Mouse (Mus musculus): ENCODE measurements around the gene 2210017I01Rik.

2210017I01Rik gene

DNA sequence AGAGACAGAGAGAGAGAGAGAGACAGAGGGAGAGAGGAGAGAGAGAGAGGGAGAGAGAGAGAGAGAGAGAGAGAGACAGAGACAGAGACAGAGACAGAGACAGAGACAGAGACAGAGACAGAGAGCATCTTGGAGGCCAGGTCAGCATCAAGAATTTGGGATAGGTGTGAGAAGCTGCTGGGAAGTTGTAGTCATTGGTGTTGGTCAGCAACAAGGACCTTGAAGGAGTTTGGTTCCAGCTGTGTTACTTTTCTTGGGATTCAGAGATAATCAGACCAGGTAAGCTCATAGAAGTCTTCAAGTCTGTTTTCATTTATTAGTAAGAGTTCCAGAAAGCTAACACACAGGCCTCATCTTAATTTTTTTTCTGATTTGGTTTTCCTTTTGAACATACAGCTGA lies at the start of gene 2210017I01Rik:
TSS of gene 2210017I01Rik (minus strand) at position 101 of the 400 bp plus-strand sequence.
- DNase-seq: no peak

GRCm38 (mm10) chr3:92656826-92657225 lies 49.5 kb upstream of the 2210017I01Rik start, which contains the start of gene Lce1b:
Lce1b (minus strand) TSS chr3:92656926.
- DNase-seq: no peak

- DNase-seq: no peak
Observed at GRCm38 (mm10) chr3:92648207-92648606, 40.9 kb upstream of the 2210017I01Rik start, which contains the start of gene Lce1a1. Lce1a1 (minus strand) TSS chr3:92648307.

DNA sequence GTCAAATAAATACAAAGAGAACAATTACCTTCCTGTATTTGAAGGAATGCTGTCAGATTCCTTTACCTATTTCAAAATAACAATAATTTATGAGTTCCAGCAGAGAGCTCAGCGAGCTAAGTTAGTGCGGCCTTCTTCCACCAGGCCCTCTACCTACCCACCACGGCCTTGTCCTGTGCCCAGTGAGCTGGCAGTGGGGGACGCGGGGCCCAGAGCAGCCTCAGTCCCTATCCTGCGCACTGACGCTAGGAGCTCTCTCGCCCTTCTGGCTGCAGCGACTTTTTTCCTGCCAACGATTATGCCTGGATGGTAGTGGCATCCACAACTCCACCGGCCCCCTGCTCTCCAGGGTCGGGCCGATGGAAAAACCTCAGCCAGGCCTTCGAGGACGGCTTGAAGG lies 32.6 kb upstream of the 2210017I01Rik start:
- DNase-seq: no peak

- no peak for DNase-seq
Observed at GRCm38 (mm10) chr3:92638653-92638991, 31.3 kb upstream of the 2210017I01Rik start.

GRCm38 (mm10) chr3:92637745-92638652 lies 30.7 kb upstream of the 2210017I01Rik start:
- DNase-seq: no peak

GRCm38 (mm10) chr3:92621560-92621959 lies 14.3 kb upstream of the 2210017I01Rik start, which contains the start of gene Lce6a:
Lce6a (minus strand) TSS chr3:92621660.
- DNase-seq: no peak

- no peak for DNase-seq
Observed at GRCm38 (mm10) chr3:92609804-92610203, 2.5 kb upstream of the 2210017I01Rik start.

DNA sequence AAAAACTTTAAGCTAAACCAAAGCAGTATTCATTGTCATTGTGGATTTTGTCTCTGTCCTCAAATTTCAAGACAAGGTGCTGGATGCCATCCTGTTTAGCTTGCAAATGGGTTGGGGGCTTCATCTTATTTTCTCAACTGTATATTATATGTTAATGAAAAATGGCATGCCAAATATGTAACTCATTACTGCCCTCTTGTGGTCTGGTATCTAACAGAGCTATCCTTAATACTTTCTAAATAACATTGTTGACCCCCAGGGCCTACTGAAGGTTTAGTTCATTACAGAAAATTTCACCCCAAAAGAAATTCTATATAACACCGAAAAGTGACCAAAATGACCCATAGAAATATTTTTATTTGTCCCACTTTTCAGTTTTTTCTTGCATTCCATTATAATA lies 5.1 kb downstream of the 2210017I01Rik start:
- no peak for DNase-seq

GRCm38 (mm10) chr3:92600456-92600855 lies 6.8 kb downstream of the 2210017I01Rik start:
- DNase-seq: no peak

DNA sequence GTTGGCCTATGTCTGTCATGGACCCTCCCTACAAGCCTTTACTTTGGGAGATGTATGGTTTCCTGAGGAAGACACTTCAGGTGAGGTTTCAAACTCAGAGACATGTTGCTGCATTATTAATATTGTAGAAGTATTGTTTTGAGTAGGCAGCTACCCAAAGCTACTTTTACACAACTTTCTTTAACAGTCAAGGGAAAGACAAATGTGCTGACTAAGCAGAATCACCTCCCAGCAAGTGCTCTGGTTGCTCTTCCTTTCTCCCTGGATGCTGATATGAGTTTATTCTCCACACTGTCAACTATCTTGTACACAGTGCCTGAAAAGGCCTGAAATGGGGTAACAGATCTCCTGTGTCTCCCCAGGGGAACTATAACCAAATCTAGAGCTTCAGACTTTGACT lies 7.3 kb downstream of the 2210017I01Rik start:
- DNase-seq: no peak

- DNase-seq: no peak
Observed at GRCm38 (mm10) chr3:92598429-92598828, 8.9 kb downstream of the 2210017I01Rik start.

DNA sequence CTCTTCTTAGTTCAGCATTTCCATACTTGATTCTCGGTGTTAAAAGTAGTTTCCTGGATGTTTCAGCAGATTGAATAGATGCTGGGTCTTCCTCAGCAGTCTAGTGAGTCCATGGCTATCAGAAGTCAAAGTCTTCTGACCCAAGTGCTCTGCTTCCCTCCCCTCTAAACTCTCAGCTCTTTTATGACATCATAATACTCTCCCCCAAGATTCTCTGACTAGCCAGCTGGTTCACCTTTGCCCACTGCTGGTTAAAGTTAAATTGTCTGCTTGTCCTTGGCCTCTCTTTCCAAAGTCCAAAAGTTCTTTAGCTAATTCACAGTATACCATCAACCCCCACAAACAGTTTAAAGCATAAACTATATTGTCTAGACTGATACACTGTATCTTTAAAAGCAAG lies 18.4 kb downstream of the 2210017I01Rik start, which contains the start of gene Smcp:
TSS of gene Smcp (minus strand) at position 140 of the 400 bp plus-strand sequence.
- no peak for DNase-seq

DNA sequence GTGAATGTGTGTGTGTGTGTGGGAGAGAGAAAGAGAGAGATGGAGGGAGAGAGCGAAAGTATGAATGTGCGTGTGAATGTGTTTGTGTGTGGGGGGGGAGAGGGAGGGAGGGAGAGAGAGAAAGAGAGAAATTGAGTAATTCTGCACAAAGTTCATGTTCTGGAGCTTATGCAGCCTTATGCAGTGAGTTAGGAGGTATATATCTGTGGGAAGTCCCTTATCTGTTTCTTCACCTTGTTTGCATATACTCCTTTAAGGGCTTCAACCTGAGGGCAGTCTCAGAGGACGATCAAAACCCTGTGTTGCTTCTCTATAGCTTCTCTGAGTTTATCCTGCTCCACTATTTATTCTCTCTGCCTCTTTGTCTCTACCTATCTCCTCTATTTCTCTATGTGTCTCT lies 20.1 kb downstream of the 2210017I01Rik start:
- DNase-seq: no peak

DNA sequence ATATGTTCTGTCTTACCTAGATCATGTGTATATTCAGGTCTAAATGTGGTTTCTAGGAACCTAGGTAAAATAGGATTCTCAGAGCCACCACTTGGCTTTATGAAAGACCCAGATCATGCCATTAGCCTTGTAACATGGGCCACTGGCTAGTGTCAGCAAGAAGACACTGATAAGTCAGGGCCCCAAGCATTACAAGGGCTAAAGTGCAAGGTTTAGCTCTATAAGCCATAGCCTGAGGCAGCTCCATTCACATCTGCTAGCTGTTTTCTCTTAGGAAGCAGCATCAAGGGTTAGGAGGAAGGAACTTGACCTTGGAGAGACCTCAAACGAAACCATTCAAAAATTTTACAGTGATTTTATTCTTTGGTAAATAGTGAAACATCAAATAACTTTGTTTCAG lies 22.2 kb downstream of the 2210017I01Rik start:
- no peak for DNase-seq

- no peak for DNase-seq
Observed at GRCm38 (mm10) chr3:92583164-92583826, 24.0 kb downstream of the 2210017I01Rik start.

DNA sequence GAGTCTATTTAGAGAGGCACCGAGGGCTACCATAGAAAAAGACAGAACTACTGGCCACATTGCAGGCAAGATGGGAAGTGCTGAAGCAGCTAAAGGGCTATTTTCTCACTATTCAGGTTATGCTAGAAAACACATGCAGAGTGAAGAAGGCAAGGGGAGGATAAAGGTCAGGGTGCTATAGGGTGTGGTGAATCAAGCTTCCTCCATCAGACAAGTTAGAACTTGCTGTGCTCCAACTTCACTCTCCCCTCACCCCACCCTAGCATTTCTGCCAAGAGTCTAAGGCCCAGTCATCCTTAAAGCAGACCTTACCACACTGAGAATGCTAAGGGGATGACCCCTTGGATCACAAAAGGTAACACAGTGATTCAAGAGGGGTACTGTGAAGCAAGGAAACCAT lies 27.8 kb downstream of the 2210017I01Rik start:
- DNase-seq: no peak

DNA sequence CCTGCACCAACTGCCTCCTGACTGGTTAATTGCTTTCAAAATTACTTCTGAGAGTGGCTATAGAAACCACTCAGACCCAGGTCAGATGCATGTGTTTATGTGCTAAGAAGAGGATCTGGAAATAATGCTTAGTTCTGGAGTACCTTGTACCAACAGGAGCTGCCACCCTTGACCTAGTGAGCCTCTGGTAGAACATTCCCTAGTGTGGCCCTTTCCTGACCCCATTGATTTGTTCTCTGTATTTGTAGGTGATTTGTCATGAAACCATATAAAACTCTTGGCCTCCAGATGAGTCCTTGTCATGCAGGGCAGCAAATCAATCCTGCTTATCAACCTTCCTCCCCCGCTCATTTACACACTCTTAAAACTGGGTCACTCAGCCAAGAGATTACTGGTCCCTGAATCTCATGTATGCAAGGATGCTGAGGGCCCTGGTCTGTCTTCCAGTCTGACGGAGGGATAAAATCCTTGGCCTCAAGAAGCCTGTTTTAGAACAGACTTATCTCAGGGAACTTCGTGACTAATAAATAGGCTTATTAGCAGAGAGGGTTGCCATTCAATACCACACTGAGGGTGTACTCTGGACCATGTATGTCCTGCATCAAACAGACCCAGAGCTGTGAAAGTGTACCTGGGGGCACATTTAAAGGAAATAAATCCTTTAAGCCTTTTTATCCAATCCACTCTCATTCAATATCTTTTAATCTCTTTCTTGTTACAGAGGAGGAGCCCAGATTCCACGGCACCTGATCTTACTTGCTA lies 28.5 kb downstream of the 2210017I01Rik start:
- no peak for DNase-seq

DNA sequence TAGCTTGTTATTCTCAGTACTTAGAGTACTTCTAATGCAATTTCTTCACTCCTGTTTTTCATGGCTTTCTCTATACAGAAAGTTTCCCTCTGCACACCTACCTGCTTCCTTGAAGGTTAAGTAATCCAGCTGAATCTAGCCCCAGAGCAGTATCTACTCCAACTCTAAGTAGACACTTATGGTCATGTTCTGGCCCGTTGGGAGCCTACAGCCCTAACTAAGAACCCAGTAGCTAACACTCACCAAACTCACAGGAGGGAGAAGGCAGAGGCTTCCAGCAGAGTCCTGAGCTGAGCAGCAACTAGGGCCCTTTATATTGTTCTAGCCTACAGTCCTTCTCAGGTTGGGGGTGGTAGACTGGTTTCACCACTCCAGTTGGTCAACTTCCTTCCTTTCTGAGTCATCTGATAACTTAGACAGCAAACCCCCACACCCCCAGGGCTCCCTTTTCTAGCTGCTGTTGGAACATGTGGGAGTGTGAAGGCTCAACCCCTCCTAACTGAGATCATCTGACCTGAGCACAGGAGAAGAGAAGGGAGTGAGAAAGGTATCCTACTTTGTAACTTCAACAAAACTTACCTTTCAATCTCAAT lies 33.7 kb downstream of the 2210017I01Rik start, which contains the start of gene Ivl:
TSS of gene Ivl (minus strand) at position 287 of the 593 bp plus-strand sequence.
- DNase-seq: no peak

DNA sequence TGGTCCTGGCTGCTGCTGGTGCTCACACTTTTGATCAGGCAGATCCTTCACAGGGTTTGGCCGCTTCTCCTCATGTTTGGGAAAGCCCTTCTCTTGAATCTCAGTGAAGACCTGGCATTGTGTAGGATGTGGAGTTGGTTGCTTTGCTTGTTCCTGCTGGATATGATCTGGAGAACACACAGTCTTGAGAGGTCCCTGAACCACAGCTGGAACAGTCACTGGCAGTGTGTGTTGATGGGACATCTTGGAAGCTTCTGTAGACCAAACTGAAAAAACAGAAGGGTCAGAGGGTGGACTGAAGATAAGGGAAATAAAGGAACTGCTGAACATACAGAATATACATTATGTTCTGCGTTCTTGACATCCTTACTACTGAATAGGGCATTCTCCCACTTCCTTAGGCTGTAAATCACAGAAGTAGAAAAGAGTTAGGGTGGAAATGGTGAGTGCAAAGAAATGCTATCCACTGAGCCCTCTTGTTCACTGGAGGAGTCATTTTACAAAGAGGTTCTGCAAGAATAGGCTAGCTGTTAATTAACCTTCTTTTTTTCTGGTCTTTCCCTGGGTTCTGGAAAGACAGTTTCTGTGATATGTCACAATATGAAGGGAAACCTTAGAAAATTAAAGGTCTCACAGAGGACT lies 34.7 kb downstream of the 2210017I01Rik start:
- DNase-seq: no peak

DNA sequence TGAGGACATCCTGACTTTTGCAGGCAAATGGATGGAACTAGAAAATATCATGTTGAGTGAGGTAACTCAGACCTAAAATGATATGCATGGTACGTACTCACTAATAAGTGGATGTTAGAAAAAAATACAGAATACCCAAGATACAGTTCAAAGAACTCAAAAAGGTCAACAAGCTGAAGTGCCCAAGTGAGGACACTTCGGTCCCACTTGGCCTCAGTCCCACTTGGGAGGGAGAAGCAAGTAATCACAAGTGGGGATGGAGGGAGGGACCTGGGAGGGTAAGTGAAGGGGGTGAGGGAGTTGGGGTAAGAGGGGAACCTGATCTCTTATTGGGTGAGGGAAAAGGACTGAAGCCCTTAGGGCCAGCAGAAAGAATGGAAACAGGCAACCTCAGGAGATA lies 38.5 kb downstream of the 2210017I01Rik start:
- no peak for DNase-seq

- no peak for DNase-seq
Observed at GRCm38 (mm10) chr3:92565418-92565817, 41.9 kb downstream of the 2210017I01Rik start.

All from liver (tissue).